Mouse (Mus musculus) frontal cortex, adult 2 months (tissue): ENCODE results near the gene Ccnc. TPM values are rescaled to one million over a fixed set of nuclear protein-coding genes. Genes with fewer than 3 reads are reported as not detected.

Source experiments
- DNase-seq, 2 experiments: peaks; one replicate each; pipeline ENCODE4 v3.0.0; 2022; ENCODE audit warnings: low spot score in 1 of 2; ENCODE audit errors: extremely low spot score in 1 of 2
- polyA plus RNA-seq: library from polyadenylated mRNA; depleted of rRNA; stranded (reverse); fragments of >200 nt; gene quantifications from 2 replicates; pipeline ENCODE4 v1.2.3, GENCODE M21; 2012; rRNA removed

The Ccnc gene
- polyA plus RNA-seq, result 25.2 and 27.9 TPM in 2 replicates

- peak; percentile 84 to 95 for DNase-seq
Measured at GRCm38 (mm10) chr4:21727615-21728165, at the start of gene Ccnc. Gene Ccnc, plus strand, starts transcription at chr4:21727701.

GRCm38 (mm10) chr4:21678101-21678974 is 49.2 kb upstream of the Ccnc start:
- no peak for DNase-seq

- no peak for DNase-seq
Measured at GRCm38 (mm10) chr4:21678975-21679623, 48.4 kb upstream of the Ccnc start.

- no peak for DNase-seq
Measured at GRCm38 (mm10) chr4:21679624-21680480, 47.6 kb upstream of the Ccnc start.

- no peak for DNase-seq
Measured at GRCm38 (mm10) chr4:21680971-21681370, 46.5 kb upstream of the Ccnc start.

GRCm38 (mm10) chr4:21682421-21683150 is 44.9 kb upstream of the Ccnc start:
- DNase-seq, result no peak

- DNase-seq, result no peak
Measured at GRCm38 (mm10) chr4:21684341-21684970, 43.0 kb upstream of the Ccnc start.

GRCm38 (mm10) chr4:21685595-21686091 is 41.9 kb upstream of the Ccnc start, which contains the start of gene Prdm13:
Gene Prdm13, minus strand, starts transcription at chr4:21685963.
- no peak for DNase-seq

GRCm38 (mm10) chr4:21686416-21686815 is 41.1 kb upstream of the Ccnc start:
- no peak for DNase-seq

- no peak for DNase-seq
Measured at GRCm38 (mm10) chr4:21686934-21687333, 40.6 kb upstream of the Ccnc start.

GRCm38 (mm10) chr4:21687783-21688702 is 39.5 kb upstream of the Ccnc start:
- DNase-seq, result no peak

- no peak for DNase-seq
Measured at GRCm38 (mm10) chr4:21688703-21689200, 38.7 kb upstream of the Ccnc start.

- DNase-seq, result no peak
Measured at GRCm38 (mm10) chr4:21689492-21689941, 38.0 kb upstream of the Ccnc start.

- DNase-seq, result no peak
Measured at GRCm38 (mm10) chr4:21690221-21690620, 37.3 kb upstream of the Ccnc start.

- DNase-seq, result peak; percentile 15 to 71
Measured at GRCm38 (mm10) chr4:21695638-21696254, 31.8 kb upstream of the Ccnc start.

GRCm38 (mm10) chr4:21705046-21705445 is 22.5 kb upstream of the Ccnc start:
- no peak for DNase-seq

GRCm38 (mm10) chr4:21712147-21712546 is 15.4 kb upstream of the Ccnc start:
- no peak for DNase-seq
